Mouse (Mus musculus) midbrain, embryonic 10.5 days (tissue): ENCODE results near the gene Siglecf. TPM values are rescaled to one million over a fixed set of nuclear protein-coding genes. Genes with fewer than 3 reads are reported as not detected.
"Not testable (repeated sequence)": the region's sequence is repeated elsewhere in the genome, so short reads cannot be mapped to it uniquely, and the experiment has no call there.

Experiments used
- DNase-seq: peaks from one replicate; pipeline ENCODE4 v3.0.0-alpha.2; 2017; ENCODE audit warnings: low spot score
- H3K27ac ChIP-seq: fragments of 300-500 bp; sonication (generic); replicated peaks from 2 replicates; pipeline ENCODE4 v1.5.1; 2016; ENCODE audit warnings: mild to moderate bottlenecking
- H3K27me3 ChIP-seq: fragments of 300-500 bp; sonication (generic); 2 replicates; pipeline ENCODE4 v1.6.1; 2016; ENCODE audit warnings: low read depth, mild to moderate bottlenecking; ENCODE audit not compliant: poor library complexity, severe bottlenecking
- H3K36me3 ChIP-seq: fragments of 300-500 bp; sonication (generic); 2 replicates; pipeline ENCODE4 v1.6.1; 2016; ENCODE audit warnings: mild to moderate bottlenecking, moderate library complexity
- H3K4me1 ChIP-seq: fragments of 300-500 bp; sonication (generic); 2 replicates; pipeline ENCODE4 v1.6.1; 2016
- H3K4me3 ChIP-seq: fragments of 300-500 bp; sonication (generic); 2 replicates; pipeline ENCODE4 v1.5.1; 2016; ENCODE audit warnings: mild to moderate bottlenecking, moderate library complexity
- H3K9me3 ChIP-seq: fragments of 300-500 bp; sonication (generic); replicated peaks from 2 replicates; pipeline ENCODE4 v1.6.1; 2016; ENCODE audit warnings: mild to moderate bottlenecking
- WGBS: fragments of 180-500 bp; shearing (Covaris S2); methylation state at CpG from one replicate; pipeline ENCODE4 v1.1.7; 2016; 5-methylcytosine and 5-hydroxymethylcytosine counted together
- polyA plus RNA-seq: library from polyadenylated mRNA; unstranded; fragments of >200 nt; fragmentation: Nextera tagmentation; extraction: Ambion mirVana; gene quantifications from 2 replicates; pipeline ENCODE4 v1.2.1, GENCODE M21; 2016

Siglecf gene
- polyA plus RNA-seq, 1 experiment from 2014 or later, result 0.09 TPM

- Histone ChIP-seq H3K4me3 (no peak overlapping the region), H3K27me3 (no peaks in the 10 kb centered on the region), H3K36me3 (no peaks in the 10 kb centered on the region), H3K9me3 (no peaks in the 10 kb centered on the region), H3K27ac (no peak overlapping the region), H3K4me1 (no peaks in the 10 kb centered on the region)
- 86% methylated on average over 4 of the region's 4 CpGs for WGBS
- DNase-seq, result no peak
Observed at GRCm38 (mm10) chr7:43344491-43344890, 6.7 kb upstream of the Siglecf start.

GRCm38 (mm10) chr7:43346148-43346547, 5.0 kb upstream of the Siglecf start:
- Histone ChIP-seq H3K4me1 (no peaks in the 10 kb centered on the region), H3K27me3 (no peaks in the 10 kb centered on the region), H3K27ac (no peak overlapping the region), H3K36me3 (no peaks in the 10 kb centered on the region), H3K9me3 (no peaks in the 10 kb centered on the region), H3K4me3 (no peak overlapping the region)
- DNase-seq, result no peak
- 71% methylated on average over 4 of the region's 4 CpGs for WGBS

- Histone ChIP-seq H3K9me3 (no peaks in the 10 kb centered on the region), H3K27me3 (no peaks in the 10 kb centered on the region), H3K36me3 (no peaks in the 10 kb centered on the region), H3K27ac (no peak overlapping the region), H3K4me1 (no peaks in the 10 kb centered on the region), H3K4me3 (no peak overlapping the region)
- DNase-seq, result no peak
- WGBS, result 75% methylated on average over 1 of the region's 1 CpGs
Observed at GRCm38 (mm10) chr7:43346571-43346970, 4.6 kb upstream of the Siglecf start.

GRCm38 (mm10) chr7:43349623-43350022, 1.5 kb upstream of the Siglecf start:
- not testable (repeated sequence) for DNase-seq, H3K9me3 ChIP-seq, H3K27me3 ChIP-seq, H3K4me1 ChIP-seq, H3K27ac ChIP-seq, H3K4me3 ChIP-seq, H3K36me3 ChIP-seq
- 74% methylated on average over 5 of the region's 5 CpGs for WGBS

- Histone ChIP-seq H3K27ac (no peak overlapping the region), H3K4me3 (no peak overlapping the region), H3K36me3 (no peaks in the 10 kb centered on the region), H3K9me3 (no peaks in the 10 kb centered on the region), H3K27me3 (no peaks in the 10 kb centered on the region), H3K4me1 (peaks cover 11% of the 10 kb centered on the region)
- 75% methylated on average over 4 of the region's 4 CpGs for WGBS
- DNase-seq, result no peak
Observed at GRCm38 (mm10) chr7:43353118-43353517, 2.0 kb downstream of the Siglecf start.

- no peak for DNase-seq
- H3K4me3 ChIP-seq, result no peak overlapping the region
- no peaks in the 10 kb centered on the region for H3K36me3 ChIP-seq
- H3K27me3 ChIP-seq, result no peaks in the 10 kb centered on the region
- H3K4me1 ChIP-seq, result peaks cover 11% of the 10 kb centered on the region
- 92% methylated on average over 4 of the region's 4 CpGs for WGBS
- H3K9me3 ChIP-seq, result no peaks in the 10 kb centered on the region
- H3K27ac ChIP-seq, result no peak overlapping the region
Observed at GRCm38 (mm10) chr7:43353758-43354157, 2.6 kb downstream of the Siglecf start.

- peak; percentile 18 for DNase-seq
- Histone ChIP-seq H3K4me3 (peak overlapping the region; percentile 24; the same call in 1 of the 2 replicates), H3K4me1 (peaks cover 11% of the 10 kb centered on the region), H3K27me3 (no peaks in the 10 kb centered on the region), H3K9me3 (no peaks in the 10 kb centered on the region), H3K36me3 (no peaks in the 10 kb centered on the region), H3K27ac (peak overlapping the region; percentile 69)
- WGBS, result 5% methylated on average over 12 of the region's 12 CpGs
Observed at GRCm38 (mm10) chr7:43354893-43355835, 4.0 kb downstream of the Siglecf start.

GRCm38 (mm10) chr7:43358556-43358955, 7.4 kb downstream of the Siglecf start:
- Histone ChIP-seq H3K27ac (no peak overlapping the region), H3K4me3 (no peak overlapping the region), H3K4me1 (peaks cover 11% of the 10 kb centered on the region), H3K36me3 (no peaks in the 10 kb centered on the region), H3K9me3 (no peaks in the 10 kb centered on the region), H3K27me3 (no peaks in the 10 kb centered on the region)
- 78% methylated on average over 3 of the region's 3 CpGs for WGBS
- no peak for DNase-seq

- Histone ChIP-seq H3K36me3 (no peaks in the 10 kb centered on the region), H3K9me3 (no peaks in the 10 kb centered on the region), H3K27ac (no peak overlapping the region), H3K4me3 (no peak overlapping the region), H3K27me3 (no peaks in the 10 kb centered on the region), H3K4me1 (no peaks in the 10 kb centered on the region)
- DNase-seq, result no peak
- WGBS, result 93% methylated on average over 1 of the region's 1 CpGs
Observed at GRCm38 (mm10) chr7:43361442-43361841, 10.3 kb downstream of the Siglecf start.

- Histone ChIP-seq H3K27ac (no peak overlapping the region), H3K36me3 (no peaks in the 10 kb centered on the region), H3K4me1 (no peaks in the 10 kb centered on the region), H3K9me3 (no peaks in the 10 kb centered on the region), H3K27me3 (no peaks in the 10 kb centered on the region), H3K4me3 (no peak overlapping the region)
- 82% methylated on average over 4 of the region's 4 CpGs for WGBS
- DNase-seq, result no peak
Observed at GRCm38 (mm10) chr7:43362021-43362420, 10.9 kb downstream of the Siglecf start.

GRCm38 (mm10) chr7:43378226-43378625, 27.1 kb downstream of the Siglecf start:
- peak; percentile 27 for DNase-seq
- Histone ChIP-seq H3K4me3 (no peak overlapping the region), H3K4me1 (no peaks in the 10 kb centered on the region), H3K9me3 (no peaks in the 10 kb centered on the region), H3K36me3 (no peaks in the 10 kb centered on the region), H3K27ac (no peak overlapping the region), H3K27me3 (no peaks in the 10 kb centered on the region)
- WGBS, result 19% methylated on average over 5 of the region's 5 CpGs

- Histone ChIP-seq H3K4me3 (no peak overlapping the region), H3K27me3 (no peaks in the 10 kb centered on the region), H3K9me3 (no peaks in the 10 kb centered on the region), H3K27ac (no peak overlapping the region), H3K36me3 (no peaks in the 10 kb centered on the region), H3K4me1 (no peaks in the 10 kb centered on the region)
- WGBS, result 82% methylated on average over 8 of the region's 8 CpGs
- no peak for DNase-seq
Observed at GRCm38 (mm10) chr7:43392349-43393121, 41.4 kb downstream of the Siglecf start.

GRCm38 (mm10) chr7:43399501-43399900, 48.4 kb downstream of the Siglecf start:
- H3K27me3 ChIP-seq, result no peaks in the 10 kb centered on the region
- WGBS, result 89% methylated on average over 2 of the region's 2 CpGs
- no peaks in the 10 kb centered on the region for H3K36me3 ChIP-seq
- no peak overlapping the region for H3K27ac ChIP-seq
- DNase-seq, result no peak
- no peaks in the 10 kb centered on the region for H3K9me3 ChIP-seq
- no peaks in the 10 kb centered on the region for H3K4me1 ChIP-seq
- no peak overlapping the region for H3K4me3 ChIP-seq
